Mouse (Mus musculus) intestine, embryonic 15.5 days (tissue): ENCODE measurements at regions not wholly inside any gene's neighbourhood (a gene's known extent, or its start where the extent isn't known, plus 50 kb on each side); places are given as distances from the start of the nearest gene placed in this dataset.

Experiments used
- ATAC-seq: fragments of 200-750 bp; cut with Nextera tagmentation; 2 replicates; pipeline ENCODE4 v1.8.0; 2017; ENCODE audit warnings: moderate TSS enrichment, moderate library complexity
- H3K27ac ChIP-seq: fragments of 300-500 bp; sonication (generic); 2 replicates; pipeline ENCODE4 v1.5.1; 2015; ENCODE audit warnings: mild to moderate bottlenecking, inconsistent platforms
- H3K27me3 ChIP-seq: fragments of 300-500 bp; sonication (generic); replicated peaks from 2 replicates; pipeline ENCODE4 v1.6.1; 2015; ENCODE audit warnings: inconsistent platforms
- H3K36me3 ChIP-seq: fragments of 300-500 bp; sonication (generic); 2 replicates; pipeline ENCODE4 v1.6.1; 2015; ENCODE audit warnings: inconsistent platforms
- H3K4me1 ChIP-seq: fragments of 300-500 bp; sonication (generic); replicated peaks from 2 replicates; pipeline ENCODE4 v1.6.1; 2015; ENCODE audit warnings: inconsistent platforms
- H3K4me2 ChIP-seq: fragments of 300-500 bp; sonication (generic); replicated peaks from 2 replicates; pipeline ENCODE4 v1.6.1; 2015; ENCODE audit warnings: mild to moderate bottlenecking, inconsistent platforms
- H3K4me3 ChIP-seq: fragments of 300-500 bp; sonication (generic); replicated peaks from 2 replicates; pipeline ENCODE4 v1.5.1; 2015; ENCODE audit warnings: inconsistent platforms
- H3K9ac ChIP-seq: fragments of 300-500 bp; sonication (generic); 2 replicates; pipeline ENCODE4 v1.6.1; 2015; ENCODE audit warnings: inconsistent platforms
- H3K9me3 ChIP-seq: fragments of 300-500 bp; sonication (generic); 2 replicates; pipeline ENCODE4 v1.6.1; 2016; ENCODE audit warnings: inconsistent platforms
- WGBS: fragments of 180-500 bp; shearing (Covaris S2); methylation state at CpG from one replicate; pipeline ENCODE4 v1.1.7; 2015; 5-methylcytosine and 5-hydroxymethylcytosine counted together

- Histone ChIP-seq H3K4me2 (no peak overlapping the region), H3K9ac (no peak overlapping the region), H3K4me1 (no peaks in the 10 kb centered on the region), H3K9me3 (no peaks in the 10 kb centered on the region), H3K4me3 (no peak overlapping the region), H3K36me3 (no peaks in the 10 kb centered on the region), H3K27ac (no peak overlapping the region), H3K27me3 (no peaks in the 10 kb centered on the region)
- ATAC-seq: no peak
- 71% methylated on average over 1 of the region's 1 CpGs for WGBS
Measured at GRCm38 (mm10) chr5:119171626-119172025, 498.8 kb upstream of the Tbx3 start.

GRCm38 (mm10) chr5:119178805-119179204 is 491.7 kb upstream of the Tbx3 start:
- Histone ChIP-seq H3K9me3 (no peaks in the 10 kb centered on the region), H3K27me3 (no peaks in the 10 kb centered on the region), H3K9ac (no peak overlapping the region), H3K4me2 (0 out of 2 replicates have a peak overlapping the region, but pooled peaks have one; percentile 2), H3K4me3 (no peak overlapping the region), H3K36me3 (no peaks in the 10 kb centered on the region), H3K4me1 (peaks cover 8% of the 10 kb centered on the region; the same call in 1 of the 2 replicates), H3K27ac (no peak overlapping the region)
- WGBS: 17% methylated on average over 9 of the region's 9 CpGs
- ATAC-seq: peak; percentile 90

- Histone ChIP-seq H3K4me1 (peaks cover 2% of the 10 kb centered on the region; the same call in 1 of the 2 replicates), H3K4me2 (no peak overlapping the region), H3K9me3 (no peaks in the 10 kb centered on the region), H3K27me3 (no peaks in the 10 kb centered on the region), H3K27ac (no peak overlapping the region), H3K36me3 (no peaks in the 10 kb centered on the region), H3K9ac (no peak overlapping the region), H3K4me3 (no peak overlapping the region)
- 32% methylated on average over 5 of the region's 5 CpGs for WGBS
- no peak for ATAC-seq
Measured at GRCm38 (mm10) chr5:119183545-119184047, 486.9 kb upstream of the Tbx3 start.

- Histone ChIP-seq H3K9ac (no peak overlapping the region), H3K4me3 (no peak overlapping the region), H3K27me3 (no peaks in the 10 kb centered on the region), H3K4me2 (no peak overlapping the region), H3K9me3 (no peaks in the 10 kb centered on the region), H3K4me1 (no peaks in the 10 kb centered on the region), H3K27ac (no peak overlapping the region), H3K36me3 (no peaks in the 10 kb centered on the region)
- 83% methylated on average over 3 of the region's 3 CpGs for WGBS
- no peak for ATAC-seq
Measured at GRCm38 (mm10) chr5:119186611-119187010, 483.9 kb upstream of the Tbx3 start.

GRCm38 (mm10) chr5:119188476-119188875 is 482.0 kb upstream of the Tbx3 start:
- Histone ChIP-seq H3K27me3 (no peaks in the 10 kb centered on the region), H3K9me3 (no peaks in the 10 kb centered on the region), H3K27ac (no peak overlapping the region), H3K36me3 (no peaks in the 10 kb centered on the region), H3K4me1 (peaks cover under 1% of the 10 kb centered on the region; the same call in 1 of the 2 replicates), H3K4me2 (no peak overlapping the region), H3K9ac (no peak overlapping the region), H3K4me3 (no peak overlapping the region)
- 49% methylated on average over 6 of the region's 6 CpGs for WGBS
- no peak for ATAC-seq

- no peaks in the 10 kb centered on the region for H3K36me3 ChIP-seq
- no peaks in the 10 kb centered on the region for H3K9me3 ChIP-seq
- peak; percentile 68 for ATAC-seq
- H3K4me1 ChIP-seq: peaks cover 9% of the 10 kb centered on the region; the same call in 1 of the 2 replicates
- no peaks in the 10 kb centered on the region for H3K27me3 ChIP-seq
- no peak overlapping the region for H3K4me3 ChIP-seq
- no peak overlapping the region for H3K27ac ChIP-seq
- no peak overlapping the region for H3K9ac ChIP-seq
- H3K4me2 ChIP-seq: 0 out of 2 replicates have a peak overlapping the region, but pooled peaks have one; percentile 5
- 32% methylated on average over 21 of the region's 21 CpGs for WGBS
Measured at GRCm38 (mm10) chr5:119193699-119194681, 476.5 kb upstream of the Tbx3 start.

GRCm38 (mm10) chr5:119199906-119200305 is 470.6 kb upstream of the Tbx3 start:
- no peak overlapping the region for H3K27ac ChIP-seq
- no peak overlapping the region for H3K4me3 ChIP-seq
- H3K4me2 ChIP-seq: no peak overlapping the region
- H3K4me1 ChIP-seq: peaks cover 13% of the 10 kb centered on the region
- H3K9me3 ChIP-seq: no peaks in the 10 kb centered on the region
- no peak overlapping the region for H3K9ac ChIP-seq
- no peaks in the 10 kb centered on the region for H3K36me3 ChIP-seq
- 44% methylated on average over 9 of the region's 9 CpGs for WGBS
- ATAC-seq: no peak
- H3K27me3 ChIP-seq: no peaks in the 10 kb centered on the region

GRCm38 (mm10) chr5:119201251-119201650 is 469.2 kb upstream of the Tbx3 start:
- ATAC-seq: peak; percentile 90

GRCm38 (mm10) chr5:119204736-119205135 is 465.7 kb upstream of the Tbx3 start:
- H3K4me3 ChIP-seq: no peak overlapping the region
- 47% methylated on average over 2 of the region's 2 CpGs for WGBS
- H3K4me1 ChIP-seq: peaks cover 11% of the 10 kb centered on the region
- H3K36me3 ChIP-seq: no peaks in the 10 kb centered on the region
- H3K4me2 ChIP-seq: no peak overlapping the region
- no peak for ATAC-seq
- no peaks in the 10 kb centered on the region for H3K27me3 ChIP-seq
- H3K27ac ChIP-seq: no peak overlapping the region
- no peak overlapping the region for H3K9ac ChIP-seq
- no peaks in the 10 kb centered on the region for H3K9me3 ChIP-seq

More at GRCm38 (mm10) chr5:119201251-119201650, 469.2 kb upstream of the Tbx3 start:
- no peak overlapping the region for H3K27ac ChIP-seq
- 56% methylated on average over 8 of the region's 8 CpGs for WGBS
- no peak overlapping the region for H3K4me2 ChIP-seq
- no peak overlapping the region for H3K4me3 ChIP-seq
- H3K9ac ChIP-seq: no peak overlapping the region
- H3K4me1 ChIP-seq: peaks cover 14% of the 10 kb centered on the region
- H3K36me3 ChIP-seq: no peaks in the 10 kb centered on the region
- no peaks in the 10 kb centered on the region for H3K9me3 ChIP-seq
- H3K27me3 ChIP-seq: no peaks in the 10 kb centered on the region

GRCm38 (mm10) chr5:119208077-119208476 is 462.4 kb upstream of the Tbx3 start:
- no peak overlapping the region for H3K27ac ChIP-seq
- no peak overlapping the region for H3K4me3 ChIP-seq
- WGBS: 63% methylated on average over 13 of the region's 13 CpGs

GRCm38 (mm10) chr5:119213196-119213595 is 457.3 kb upstream of the Tbx3 start:
- no peak overlapping the region for H3K27ac ChIP-seq
- H3K4me3 ChIP-seq: no peak overlapping the region
- H3K4me1 ChIP-seq: no peaks in the 10 kb centered on the region
- ATAC-seq: no peak
- no peaks in the 10 kb centered on the region for H3K27me3 ChIP-seq
- no peak overlapping the region for H3K9ac ChIP-seq
- 47% methylated on average over 4 of the region's 4 CpGs for WGBS
- no peaks in the 10 kb centered on the region for H3K9me3 ChIP-seq
- no peaks in the 10 kb centered on the region for H3K36me3 ChIP-seq
- no peak overlapping the region for H3K4me2 ChIP-seq

More at GRCm38 (mm10) chr5:119208077-119208476, 462.4 kb upstream of the Tbx3 start:
- Histone ChIP-seq H3K27me3 (no peaks in the 10 kb centered on the region), H3K4me2 (no peak overlapping the region), H3K4me1 (peaks cover 3% of the 10 kb centered on the region; the same call in 1 of the 2 replicates), H3K9me3 (no peaks in the 10 kb centered on the region), H3K36me3 (no peaks in the 10 kb centered on the region), H3K9ac (no peak overlapping the region)
- ATAC-seq: no peak

- no peak for ATAC-seq
- no peaks in the 10 kb centered on the region for H3K4me1 ChIP-seq
- no peaks in the 10 kb centered on the region for H3K36me3 ChIP-seq
- 54% methylated on average over 7 of the region's 7 CpGs for WGBS
- H3K4me3 ChIP-seq: no peak overlapping the region
- no peaks in the 10 kb centered on the region for H3K9me3 ChIP-seq
- no peak overlapping the region for H3K9ac ChIP-seq
- H3K4me2 ChIP-seq: no peak overlapping the region
- no peaks in the 10 kb centered on the region for H3K27me3 ChIP-seq
- no peak overlapping the region for H3K27ac ChIP-seq
Measured at GRCm38 (mm10) chr5:119213692-119214357, 456.6 kb upstream of the Tbx3 start.
